Mouse (Mus musculus): ENCODE measurements around the gene Ralgds. TPM values are rescaled to one million over a fixed set of nuclear protein-coding genes. Genes with fewer than 3 reads are reported as not detected.

Gene Ralgds
- polyA plus RNA-seq, 1 experiment from 2014 or later: 82.0 TPM

DNA sequence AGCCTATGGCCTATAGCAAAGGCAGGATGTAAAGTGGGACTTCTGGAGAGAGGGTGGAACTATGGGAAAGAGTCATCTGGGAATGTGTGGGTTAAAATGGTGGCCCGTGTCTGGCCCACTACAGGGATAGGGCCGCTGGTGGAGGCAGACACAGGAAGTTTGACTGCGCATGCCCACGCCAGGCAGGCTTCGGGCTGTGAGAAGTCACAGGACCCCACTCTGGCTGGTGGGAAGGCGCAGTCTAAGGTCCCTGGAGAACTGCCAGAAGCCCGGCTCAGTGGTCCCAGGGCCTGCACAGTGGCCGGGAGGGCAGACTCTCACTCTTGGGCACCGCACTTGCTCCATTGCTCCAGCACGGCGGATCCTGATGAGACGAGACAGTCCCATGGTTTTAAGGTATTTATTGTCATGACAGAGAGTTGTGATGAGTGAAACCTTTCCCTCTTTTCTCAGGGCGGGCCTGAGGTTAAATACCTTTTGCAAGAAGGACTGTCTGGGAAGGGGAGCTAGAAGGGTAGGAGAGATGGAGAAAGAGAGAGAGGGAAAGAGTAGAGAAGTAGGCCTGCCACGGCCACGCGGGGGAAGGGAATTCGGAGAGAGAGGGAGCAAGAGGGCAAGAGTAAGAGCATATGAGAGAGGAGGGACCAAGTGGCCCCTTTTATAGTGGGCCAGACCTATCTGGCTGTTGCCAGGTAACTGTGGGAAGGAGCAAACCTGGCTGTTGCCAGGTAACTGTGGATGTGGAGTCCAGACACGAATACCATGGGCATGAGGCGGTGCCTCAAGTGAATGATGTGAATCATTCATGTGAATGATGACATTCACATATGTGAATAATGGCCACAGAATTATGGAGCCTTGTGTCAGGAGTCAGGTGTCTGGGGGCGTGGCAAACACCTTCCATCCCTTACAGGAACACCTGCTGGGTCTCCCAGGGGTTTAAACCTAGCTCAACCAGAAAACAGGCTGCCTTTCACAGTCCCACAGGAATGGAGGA lies 33.4 kb upstream of the Ralgds start:
- 84% methylated on average over 20 of the region's 20 CpGs for WGBS
- Histone ChIP-seq H3K4me3 (replicated peaks) (no peak overlapping the region), H3K9ac (replicated peaks) (no peak overlapping the region), H3K4me2 (replicated peaks) (no peak overlapping the region), H3K36me3 (no peaks in the 10 kb centered on the region), H3K27me3 (no peaks in the 10 kb centered on the region), H3K9me3 (no peaks in the 10 kb centered on the region), H3K27ac (no peak overlapping the region), H3K4me1 (replicated peaks) (no peaks in the 10 kb centered on the region)
- ATAC-seq: no peak

DNA sequence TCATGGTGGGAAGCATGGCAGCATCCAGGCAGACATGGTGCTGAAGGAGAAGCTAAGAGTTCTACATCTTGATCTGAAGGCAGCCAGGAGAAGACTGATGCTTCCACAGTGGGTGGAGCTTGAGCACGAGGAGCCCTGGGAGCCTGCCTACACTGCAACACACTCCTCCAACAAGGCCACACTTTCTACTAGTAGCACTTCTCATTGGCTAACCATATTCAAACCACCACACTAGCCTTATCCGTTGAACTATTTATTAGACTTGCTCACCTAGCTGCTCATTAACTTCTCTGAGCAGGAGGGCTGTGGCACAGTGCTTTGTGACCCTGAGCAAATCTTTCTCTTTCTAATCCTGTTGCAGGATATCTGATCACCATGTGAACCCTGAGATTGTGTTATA lies 29.1 kb upstream of the Ralgds start:
- no peak for ATAC-seq
- Histone ChIP-seq H3K4me2 (replicated peaks) (no peak overlapping the region), H3K27me3 (no peaks in the 10 kb centered on the region), H3K4me3 (replicated peaks) (no peak overlapping the region), H3K4me1 (replicated peaks) (no peaks in the 10 kb centered on the region), H3K9me3 (no peaks in the 10 kb centered on the region), H3K9ac (replicated peaks) (no peak overlapping the region), H3K27ac (no peak overlapping the region), H3K36me3 (no peaks in the 10 kb centered on the region)
- 88% methylated on average over 2 of the region's 2 CpGs for WGBS

DNA sequence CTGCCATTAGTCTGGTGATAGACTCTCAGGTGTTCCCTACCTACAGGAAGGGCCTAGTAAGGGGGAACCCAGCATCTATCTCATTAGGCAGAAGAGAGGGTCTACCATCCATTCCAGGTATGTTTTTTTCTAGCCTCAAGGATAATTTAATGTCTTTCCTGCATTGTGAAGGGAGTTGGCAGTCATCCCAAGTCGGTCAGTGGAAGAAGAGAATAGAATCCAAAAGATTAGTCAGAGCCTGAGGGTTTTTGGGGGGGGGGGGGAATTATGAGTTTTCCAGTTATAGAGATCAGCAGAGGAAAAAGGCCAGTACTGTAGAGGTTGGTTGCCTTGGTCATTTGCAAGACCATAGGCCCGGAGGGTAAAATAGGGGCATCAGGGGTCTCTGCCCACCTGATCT lies 18.4 kb upstream of the Ralgds start:
- ATAC-seq: no peak

DNA sequence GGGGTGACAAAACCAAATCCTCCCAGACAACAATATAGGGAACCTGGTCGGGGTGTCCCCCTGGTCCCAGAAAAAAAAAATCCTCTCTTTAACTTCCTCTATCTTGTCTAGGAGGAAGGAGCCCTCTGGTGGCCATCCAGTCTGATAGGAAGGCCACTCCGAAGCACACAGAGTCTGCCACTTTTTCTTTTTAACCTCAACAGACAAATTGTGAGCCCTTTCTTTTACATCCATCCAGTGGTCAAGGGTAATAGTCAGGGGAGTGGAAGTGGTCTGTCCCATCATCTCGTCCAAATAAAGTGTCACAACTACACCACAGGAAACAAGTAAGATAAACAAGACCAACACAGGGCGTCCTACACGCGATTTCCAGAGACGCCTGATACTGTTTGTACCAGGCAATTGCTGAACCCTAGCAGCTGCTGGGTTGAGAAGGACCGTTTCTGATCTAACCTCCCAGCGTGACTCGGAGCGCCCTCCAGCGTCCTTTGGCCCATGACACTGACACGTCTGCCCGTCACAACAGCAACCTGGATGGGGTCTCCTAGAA lies 17.6 kb upstream of the Ralgds start:
- Histone ChIP-seq H3K4me3 (replicated peaks) (no peak overlapping the region), H3K9ac (replicated peaks) (no peak overlapping the region), H3K27ac (no peak overlapping the region), H3K27me3 (no peaks in the 10 kb centered on the region), H3K4me2 (replicated peaks) (no peak overlapping the region), H3K4me1 (replicated peaks) (no peaks in the 10 kb centered on the region), H3K36me3 (no peaks in the 10 kb centered on the region), H3K9me3 (no peaks in the 10 kb centered on the region)
- 90% methylated on average over 14 of the region's 14 CpGs for WGBS
- ATAC-seq: no peak

More for the DNA sequence above, 18.4 kb upstream of the Ralgds start:
- Histone ChIP-seq H3K4me2 (replicated peaks) (no peak overlapping the region), H3K4me1 (replicated peaks) (no peaks in the 10 kb centered on the region), H3K27ac (no peak overlapping the region), H3K4me3 (replicated peaks) (no peak overlapping the region), H3K27me3 (no peaks in the 10 kb centered on the region), H3K9ac (replicated peaks) (no peak overlapping the region), H3K9me3 (no peaks in the 10 kb centered on the region), H3K36me3 (no peaks in the 10 kb centered on the region)
- 87% methylated on average over 2 of the region's 2 CpGs for WGBS

DNA sequence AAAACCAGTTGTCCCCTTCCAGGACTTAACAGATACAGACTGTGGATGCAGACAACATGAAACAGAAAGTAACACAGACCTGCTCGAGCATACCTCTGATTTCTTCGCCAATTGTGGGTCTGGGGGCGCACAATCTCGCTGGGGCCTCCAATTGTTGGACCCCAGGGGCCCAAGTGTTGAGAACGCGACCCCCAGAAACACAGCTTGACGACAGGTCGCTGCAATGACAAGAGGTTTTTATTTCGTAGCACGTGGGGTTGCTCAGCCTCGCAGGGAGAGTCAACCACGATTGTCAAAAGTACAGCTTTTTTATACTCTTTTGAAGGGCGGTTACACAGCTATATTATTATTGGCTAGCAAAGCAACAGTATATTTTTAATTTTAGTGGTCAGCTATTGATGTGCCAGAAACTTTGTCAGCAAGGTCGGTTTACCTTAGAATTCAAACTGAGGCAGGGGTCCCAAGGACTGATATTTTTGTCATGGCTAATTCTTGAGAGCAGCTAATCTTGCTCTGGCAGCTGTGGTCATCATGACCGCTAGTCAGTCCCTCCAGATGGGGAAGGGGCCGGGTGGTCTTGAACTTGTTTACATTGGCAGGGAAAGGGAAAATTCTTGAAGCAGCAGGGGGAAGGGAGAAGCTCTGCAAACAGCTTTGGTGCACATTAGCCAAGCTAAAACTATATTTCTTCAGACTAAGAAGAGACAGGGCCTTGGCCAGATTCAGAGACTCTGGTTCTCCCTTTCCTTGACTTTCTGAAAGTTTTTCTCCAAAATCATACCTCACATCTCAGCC lies 16.9 kb upstream of the Ralgds start:
- ATAC-seq: no peak
- Histone ChIP-seq H3K27ac (no peak overlapping the region), H3K9ac (replicated peaks) (no peak overlapping the region), H3K4me3 (replicated peaks) (no peak overlapping the region), H3K4me2 (replicated peaks) (no peak overlapping the region), H3K9me3 (no peaks in the 10 kb centered on the region), H3K36me3 (no peaks in the 10 kb centered on the region), H3K27me3 (no peaks in the 10 kb centered on the region), H3K4me1 (replicated peaks) (no peaks in the 10 kb centered on the region)
- 89% methylated on average over 16 of the region's 16 CpGs for WGBS

DNA sequence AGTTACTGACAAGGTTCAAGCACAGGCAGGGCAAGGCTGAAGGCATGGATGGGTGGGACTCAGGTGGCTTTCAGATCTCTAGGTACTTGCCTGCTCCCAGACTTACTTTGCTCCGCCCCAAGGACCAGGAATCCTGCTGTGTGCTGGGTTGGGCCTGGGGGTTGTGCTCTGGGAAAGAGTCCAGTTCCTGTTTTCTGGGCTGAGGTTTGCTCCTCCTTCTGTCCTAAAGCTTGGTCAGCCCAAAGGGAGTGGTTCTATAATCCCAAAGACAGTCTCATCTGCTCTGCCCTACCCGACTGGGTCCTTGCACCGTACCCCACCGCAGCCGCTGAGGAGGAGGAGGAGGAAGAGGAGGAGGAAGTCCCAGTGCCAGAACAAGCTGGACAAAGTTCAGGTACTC lies 16.3 kb upstream of the Ralgds start, which contains the start of gene Gbgt1:
Gene Gbgt1 (plus strand): TSS at position 221 of the 400 bp plus-strand sequence.
- Histone ChIP-seq H3K27ac (no peak within 1 kb of the TSS), H3K9ac (replicated peaks) (no peak within 1 kb of the TSS), H3K4me2 (replicated peaks) (no peak within 1 kb of the TSS), H3K4me1 (replicated peaks) (no peaks in the 10 kb centered on the region), H3K4me3 (replicated peaks) (no peak within 1 kb of the TSS), H3K27me3 (no peaks in the 10 kb centered on the region), H3K9me3 (no peaks in the 10 kb centered on the region), H3K36me3 (no peaks in the 10 kb centered on the region)
- ATAC-seq: no peak
- 77% methylated on average over 5 of the region's 5 CpGs for WGBS

DNA sequence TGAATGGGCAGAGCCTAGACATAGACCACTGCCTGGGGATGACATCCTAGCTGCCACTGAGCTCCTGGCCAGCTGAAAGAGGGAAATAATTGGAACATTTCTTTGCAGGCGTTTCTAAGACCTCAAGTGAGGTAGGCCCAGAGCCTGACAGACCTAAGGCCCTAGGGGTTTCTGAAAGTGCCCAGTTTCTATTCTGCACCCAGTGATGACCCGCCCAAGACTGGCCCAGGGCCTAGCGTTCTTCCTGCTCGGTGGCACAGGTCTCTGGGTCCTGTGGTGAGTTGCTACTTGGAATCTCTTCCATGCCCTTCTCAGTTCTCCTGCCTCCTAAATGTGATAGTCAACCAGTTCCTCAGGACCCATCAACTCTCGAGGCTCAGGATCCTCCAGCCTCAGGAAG lies 15.4 kb upstream of the Ralgds start:
- Histone ChIP-seq H3K9me3 (no peaks in the 10 kb centered on the region), H3K4me2 (replicated peaks) (no peak overlapping the region), H3K9ac (replicated peaks) (no peak overlapping the region), H3K27me3 (no peaks in the 10 kb centered on the region), H3K27ac (no peak overlapping the region), H3K36me3 (no peaks in the 10 kb centered on the region), H3K4me1 (replicated peaks) (no peaks in the 10 kb centered on the region), H3K4me3 (replicated peaks) (no peak overlapping the region)
- WGBS: 81% methylated on average over 5 of the region's 5 CpGs
- no peak for ATAC-seq

DNA sequence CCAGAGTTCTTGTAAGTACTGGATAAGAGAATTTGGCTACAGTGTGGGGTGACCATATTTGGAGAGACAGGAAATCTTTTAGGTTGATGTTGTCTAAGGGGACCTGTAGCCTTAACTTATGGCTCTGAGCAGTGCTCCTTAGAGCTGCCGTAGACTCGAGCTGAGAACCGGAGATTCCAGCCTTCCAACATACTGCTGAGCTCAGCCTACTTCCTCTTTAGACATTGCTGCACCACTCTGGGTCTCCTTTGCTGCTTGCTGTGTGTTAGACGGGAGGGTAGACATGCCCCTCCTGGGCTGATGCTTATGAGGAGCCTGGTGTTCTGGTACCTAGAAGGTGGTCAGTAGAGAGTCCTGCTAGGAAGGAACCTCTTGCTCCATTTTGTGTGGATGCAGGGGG lies 14.5 kb upstream of the Ralgds start:
- H3K4me2 ChIP-seq (replicated peaks): no peak overlapping the region
- no peaks in the 10 kb centered on the region for H3K4me1 ChIP-seq (replicated peaks)
- no peak overlapping the region for H3K27ac ChIP-seq
- no peaks in the 10 kb centered on the region for H3K36me3 ChIP-seq
- no peaks in the 10 kb centered on the region for H3K27me3 ChIP-seq
- H3K9me3 ChIP-seq: no peaks in the 10 kb centered on the region
- H3K4me3 ChIP-seq (replicated peaks): no peak overlapping the region
- WGBS: 87% methylated on average over 4 of the region's 4 CpGs
- no peak for ATAC-seq
- no peak overlapping the region for H3K9ac ChIP-seq (replicated peaks)

DNA sequence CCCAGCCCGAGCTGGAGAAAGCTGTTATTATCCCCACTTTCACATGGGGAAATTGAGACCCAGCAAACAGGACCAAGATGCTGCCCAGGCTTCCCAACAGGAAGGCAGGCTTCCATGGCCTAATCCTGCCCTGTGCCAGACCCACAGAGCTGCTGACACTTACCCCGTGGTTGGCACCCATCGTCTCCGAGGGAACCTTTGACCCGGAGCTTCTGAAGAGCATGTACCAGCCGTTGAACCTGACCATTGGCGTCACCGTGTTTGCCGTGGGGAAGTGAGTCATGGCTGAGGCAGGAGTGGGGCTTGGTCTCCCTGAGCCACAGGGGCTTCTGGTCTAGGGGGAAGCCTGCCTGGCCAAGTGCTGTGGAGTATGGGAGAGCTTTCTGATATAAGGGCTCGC lies 9.9 kb upstream of the Ralgds start:
- WGBS: 83% methylated on average over 10 of the region's 10 CpGs
- no peak overlapping the region for H3K4me2 ChIP-seq (replicated peaks)
- no peaks in the 10 kb centered on the region for H3K36me3 ChIP-seq
- no peak for ATAC-seq
- H3K9me3 ChIP-seq: no peaks in the 10 kb centered on the region
- no peak overlapping the region for H3K27ac ChIP-seq
- no peaks in the 10 kb centered on the region for H3K4me1 ChIP-seq (replicated peaks)
- no peak overlapping the region for H3K9ac ChIP-seq (replicated peaks)
- H3K4me3 ChIP-seq (replicated peaks): no peak overlapping the region
- H3K27me3 ChIP-seq: no peaks in the 10 kb centered on the region

DNA sequence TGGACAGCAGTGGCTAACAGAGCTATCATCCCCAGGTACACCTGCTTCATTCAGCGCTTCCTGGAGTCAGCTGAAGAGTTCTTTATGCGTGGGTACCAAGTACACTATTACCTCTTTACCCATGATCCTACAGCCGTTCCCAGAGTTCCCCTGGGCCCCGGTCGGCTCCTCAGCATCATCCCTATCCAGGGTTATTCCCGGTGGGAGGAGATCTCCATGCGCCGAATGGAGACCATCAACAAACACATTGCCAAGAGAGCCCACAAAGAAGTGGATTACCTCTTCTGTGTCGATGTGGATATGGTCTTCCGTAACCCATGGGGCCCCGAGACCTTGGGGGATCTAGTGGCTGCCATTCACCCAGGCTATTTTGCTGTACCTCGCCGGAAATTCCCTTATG lies 8.2 kb upstream of the Ralgds start:
- no peak overlapping the region for H3K4me2 ChIP-seq (replicated peaks)
- no peak overlapping the region for H3K9ac ChIP-seq (replicated peaks)
- no peak overlapping the region for H3K27ac ChIP-seq
- no peaks in the 10 kb centered on the region for H3K4me1 ChIP-seq (replicated peaks)
- H3K36me3 ChIP-seq: no peaks in the 10 kb centered on the region
- H3K27me3 ChIP-seq: no peaks in the 10 kb centered on the region
- no peak overlapping the region for H3K4me3 ChIP-seq (replicated peaks)
- no peaks in the 10 kb centered on the region for H3K9me3 ChIP-seq
- ATAC-seq: no peak
- 92% methylated on average over 13 of the region's 13 CpGs for WGBS

DNA sequence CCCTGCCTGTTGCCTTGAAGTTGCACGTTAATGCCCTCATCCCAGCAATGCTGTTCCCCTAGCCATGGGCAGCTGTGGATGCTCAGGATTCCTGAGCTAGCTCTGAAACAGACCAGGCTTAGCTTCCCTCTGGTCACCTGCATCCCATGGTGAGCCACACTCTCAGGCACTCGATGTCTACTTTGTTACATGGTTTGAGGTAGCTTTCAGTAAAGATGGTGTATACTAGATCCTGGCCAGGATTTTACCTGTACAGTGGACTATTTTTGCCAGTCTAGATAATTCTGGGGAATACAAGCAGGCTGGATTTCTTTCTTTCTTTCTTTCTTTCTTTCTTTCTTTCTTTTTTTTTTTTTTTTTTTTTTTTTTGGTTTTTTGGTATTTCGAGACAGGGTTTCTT lies 7.1 kb upstream of the Ralgds start, which contains the start of gene Gm10134:
Gene Gm10134 (plus strand): TSS at position 301 of the 400 bp plus-strand sequence.
- no peak within 1 kb of the TSS for H3K27ac ChIP-seq
- 78% methylated on average over 3 of the region's 3 CpGs for WGBS
- no peak within 1 kb of the TSS for H3K4me3 ChIP-seq (replicated peaks)
- H3K4me1 ChIP-seq (replicated peaks): no peaks in the 10 kb centered on the region
- no peak for ATAC-seq
- H3K36me3 ChIP-seq: no peaks in the 10 kb centered on the region
- peaks cover 2% of the 10 kb centered on the region; the same call in 1 of the 2 replicates for H3K27me3 ChIP-seq
- no peak within 1 kb of the TSS for H3K9ac ChIP-seq (replicated peaks)
- H3K9me3 ChIP-seq: no peaks in the 10 kb centered on the region
- H3K4me2 ChIP-seq (replicated peaks): no peak within 1 kb of the TSS

DNA sequence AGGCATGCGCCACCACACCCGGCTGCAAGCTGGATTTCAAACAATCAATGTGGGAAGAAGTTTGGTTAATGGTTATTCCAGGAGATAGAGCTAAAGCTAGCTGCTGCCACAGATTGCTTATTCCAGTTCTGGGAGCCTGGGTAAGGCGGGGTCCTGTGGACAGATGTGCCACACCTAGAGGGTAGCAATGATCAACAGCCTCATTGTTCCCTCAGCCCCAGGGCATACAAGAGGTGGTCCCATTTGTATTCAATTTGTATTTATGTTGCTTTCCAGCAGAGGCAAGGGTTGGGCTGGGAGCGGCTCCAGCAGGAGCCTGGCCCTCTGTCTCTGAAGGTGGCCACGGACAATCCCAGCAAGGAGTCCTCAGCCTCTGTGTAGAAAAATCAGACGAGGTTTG lies 6.6 kb upstream of the Ralgds start:
- no peak for ATAC-seq

More for the DNA sequence above, 6.6 kb upstream of the Ralgds start:
- H3K4me2 ChIP-seq (replicated peaks): no peak overlapping the region
- H3K36me3 ChIP-seq: no peaks in the 10 kb centered on the region
- H3K4me3 ChIP-seq (replicated peaks): no peak overlapping the region
- H3K4me1 ChIP-seq (replicated peaks): no peaks in the 10 kb centered on the region
- no peak overlapping the region for H3K27ac ChIP-seq
- WGBS: 78% methylated on average over 6 of the region's 6 CpGs
- H3K9me3 ChIP-seq: no peaks in the 10 kb centered on the region
- H3K27me3 ChIP-seq: peaks cover 7% of the 10 kb centered on the region; the same call in 1 of the 2 replicates
- H3K9ac ChIP-seq (replicated peaks): no peak overlapping the region

Measured in midbrain, embryonic 13.5 days (tissue).